Mouse (Mus musculus) megakaryocyte, embryonic 14.5 days (primary cell): Measurements from ENCODE around the gene Olfr67.

Experiments used
- FLI1 ChIP-seq: IDR thresholded peaks from 2 replicates; pipeline ENCODE4 v1.6.1; 2012; ENCODE audit warnings: low read length, inconsistent platforms, mixed read lengths
- GATA1 ChIP-seq: IDR thresholded peaks from 3 replicates; pipeline ENCODE4 v1.6.1; 2012; ENCODE audit warnings: mixed read lengths, low read length, inconsistent platforms, borderline replicate concordance

GRCm38 (mm10) chr7:103744843-103745242, 46.8 kb downstream of the Olfr67 start, which contains the start of gene Olfr629:
- no peak for TF ChIP-seq GATA1
- no peak for TF ChIP-seq FLI1
